18 mouse cellular contexts compared by ENCODE assay signal in the genomic region with DNA sequence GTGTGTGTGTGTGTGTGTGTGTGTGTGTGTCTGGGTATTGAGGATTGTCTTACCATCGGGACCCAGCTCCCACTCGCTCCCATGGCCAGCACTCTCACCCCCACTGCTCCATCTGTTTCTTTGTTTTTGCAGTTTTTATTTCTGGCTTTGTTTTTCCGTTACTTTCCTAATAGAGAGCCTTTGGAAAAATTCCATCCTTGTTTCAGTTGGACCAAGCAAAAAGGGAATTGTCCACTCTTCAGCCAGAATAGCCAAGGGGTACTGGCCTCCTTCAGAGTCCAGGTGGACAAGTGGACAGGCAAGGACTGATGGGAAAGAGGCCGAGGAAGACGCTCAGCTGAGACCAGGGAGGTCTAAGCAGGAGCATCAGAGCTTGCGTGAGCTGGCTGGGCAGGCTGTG. TPM values are rescaled to one million over a fixed set of nuclear protein-coding genes. Genes with fewer than 3 reads are reported as not detected.
DNase-seq lines count a peak whose midpoint lies in the region; ATAC-seq and TF ChIP-seq lines count a peak whose summit lies in the region.
"Had no signal": no experiment of that assay in that cellular context is flagged by ENCODE, and none has a peak within 500 bp of the region (broad histone marks: within the 10 kb centered on the region; RNA-seq: fewer than 3 reads in every experiment).

No protein-coding gene starts in this region.

- no peak for TF ChIP-seq CTCF in left cerebral cortex, adult 2 months (IDR thresholded peaks at IDR 0.05)

- no peaks in the 10 kb centered on the region for H3K27me3 ChIP-seq in stomach, embryonic 16.5 days (ENCODE audit: control insufficient read depth, insufficient read depth, low read length)
- H3K27me3 ChIP-seq: embryonic facial prominence, embryonic 15.5 days had no signal

- peaks cover 24% of the 10 kb centered on the region for H3K4me1 ChIP-seq in stomach, embryonic 16.5 days (ENCODE audit: control insufficient read depth, insufficient read depth, low read length)

- peak overlapping the region; percentile 69 for H3K27ac ChIP-seq in left cerebral cortex, adult 2 months
- peak overlapping the region; percentile 74; the same call in 1 of the 2 replicates for H3K27ac ChIP-seq in stomach, embryonic 16.5 days (ENCODE audit: low read length)
- H3K27ac ChIP-seq: embryonic facial prominence, embryonic 15.5 days had no signal

- H3K9ac ChIP-seq in stomach, embryonic 16.5 days (ENCODE audit: low read length), result peak overlapping the region; percentile 43; the same call in 1 of the 2 replicates
- H3K9ac ChIP-seq: embryonic facial prominence, embryonic 15.5 days had no signal

- DNase-seq in cerebellum, adult 9-11 months, result peak; percentile 61
- DNase-seq in cerebellum, adult 11 months, result no peak
- DNase-seq in left cerebral cortex, adult 2 months (ENCODE audit: extremely low spot score in 1 of 2, low spot score in 2 of 2), result no peak
- DNase-seq in left cerebral cortex, adult 8-10 months (ENCODE audit: low spot score in 2 of 2), result no peak
- DNase-seq in right cerebral cortex, postnatal 25 days, result peak; percentile 30
- no peak for DNase-seq in right cerebral cortex, adult 18-20 months
- no peak for DNase-seq in kidney, adult 8-10 months
- DNase-seq: adrenal gland, postnatal 36 days; B cell, adult 2 months; heart, postnatal 36 days; kidney, adult 2 months had no signal

- H3K4me2 ChIP-seq in stomach, embryonic 16.5 days (ENCODE audit: low read depth, low read length), result no peak overlapping the region
- H3K4me2 ChIP-seq: embryonic facial prominence, embryonic 15.5 days had no signal

- ATAC-seq in stomach, embryonic 16.5 days (ENCODE audit: insufficient read depth, low FRiP score), result no peak

- no peaks in the 10 kb centered on the region for H3K9me3 ChIP-seq in stomach, embryonic 16.5 days (replicated peaks; ENCODE audit: control insufficient read depth, low read length)
- H3K9me3 ChIP-seq: embryonic facial prominence, embryonic 15.5 days had no signal

- intact Hi-C loops in left cerebral cortex, adult 2 months (cut with DNase I), result loop anchor here (2.0 kb wide), 1 partner anchor 26 kb away; no protein-coding TSS in a partner anchor

- WGBS in stomach, embryonic 16.5 days, result 75% methylated on average over 6 of the region's 6 CpGs

- no peaks in the 10 kb centered on the region for H3K36me3 ChIP-seq in stomach, embryonic 16.5 days (ENCODE audit: control insufficient read depth, insufficient read depth, low read length)
- H3K36me3 ChIP-seq: embryonic facial prominence, embryonic 15.5 days had no signal

- H3K4me3 ChIP-seq in left cerebral cortex, adult 2 months, result no peak overlapping the region
- no peak overlapping the region for H3K4me3 ChIP-seq in stomach, embryonic 16.5 days (replicated peaks; ENCODE audit: low read length)
- H3K4me3 ChIP-seq: embryonic facial prominence, embryonic 15.5 days had no signal

RNA-seq across cellular contexts. Expression of a gene that starts 9.0 kb away (rescaled TPM):
- total RNA-seq in left cerebral cortex, adult 2 months (2021), result 100 to 1,000 TPM; 628 to 676 TPM
- 100 to 1,000 TPM; 623 to 677 (median 661) TPM for total RNA-seq in left cerebral cortex, adult 8-10 months (2022)
- polyA plus RNA-seq in stomach, embryonic 16.5 days (2015; fragmentation: Nextera tagmentation; extraction: Ambion mirVana), result 5.7 and 7.5 TPM in 2 replicates
- total RNA-seq: monocyte, adult 5-6 weeks had no signal

RNA-seq across cellular contexts. Expression of a gene that starts 22.2 kb away (rescaled TPM):
- total RNA-seq in left cerebral cortex, adult 2 months (2021), result 100 to 1,000 TPM; 137 to 138 TPM
- 100 to 1,000 TPM; 109 to 120 (median 112) TPM for total RNA-seq in left cerebral cortex, adult 8-10 months (2022)
- 0.07 TPM in 1 of 2 replicates, not detected in the other for polyA plus RNA-seq in stomach, embryonic 16.5 days (2015; fragmentation: Nextera tagmentation; extraction: Ambion mirVana)
- total RNA-seq: gastrocnemius, adult 18-20 months; heart, postnatal 36 days; monocyte, adult 5-6 weeks had no signal

RNA-seq across cellular contexts. Expression of a gene that starts 34.1 kb away (rescaled TPM):
- total RNA-seq in left cerebral cortex, adult 2 months (2021), result 100 to 1,000 TPM in 1 of 2 experiments, 10 to 100 TPM in 1; 86.5 to 108 TPM
- 100 to 1,000 TPM in 3 of 4 experiments, 10 to 100 TPM in 1; 98.2 to 130 (median 113) TPM for total RNA-seq in left cerebral cortex, adult 8-10 months (2022)
- polyA plus RNA-seq in stomach, embryonic 16.5 days (2015; fragmentation: Nextera tagmentation; extraction: Ambion mirVana), result 0.07 and 0.19 TPM in 2 replicates
- total RNA-seq: monocyte, adult 5-6 weeks had no signal

RNA-seq across cellular contexts. Expression of a gene that starts 45.4 kb away (rescaled TPM):
- total RNA-seq in left cerebral cortex, adult 2 months (2021), result 100 to 1,000 TPM; 257 to 260 TPM
- 100 to 1,000 TPM; 256 to 294 (median 274) TPM for total RNA-seq in left cerebral cortex, adult 8-10 months (2022)
- polyA plus RNA-seq in stomach, embryonic 16.5 days (2015; fragmentation: Nextera tagmentation; extraction: Ambion mirVana), result 27.8 and 35.0 TPM in 2 replicates

RNA-seq across cellular contexts. Expression of a gene that starts 48.7 kb away (rescaled TPM):
- total RNA-seq in left cerebral cortex, adult 2 months (2021), result not detected
- total RNA-seq in left cerebral cortex, adult 8-10 months (2022), result not detected
- 0.04 TPM in 1 of 2 replicates, not detected in the other for polyA plus RNA-seq in stomach, embryonic 16.5 days (2015; fragmentation: Nextera tagmentation; extraction: Ambion mirVana)
- total RNA-seq: heart, postnatal 36 days; layer of hippocampus, adult 18-20 months; left cerebral cortex, postnatal 25 days; monocyte, adult 5-6 weeks had no signal
- polyA plus RNA-seq: embryonic facial prominence, embryonic 15.5 days; liver, embryonic 16.5 days had no signal

Comparison
In these comparisons a context has a peak if more than half of its experiments do, and no peak if none do; other contexts are left out.
1. DNase-seq: peak in cerebellum, adult 9-11 months (single experiment) and right cerebral cortex, postnatal 25 days (single experiment); none in cerebellum, adult 11 months (single experiment), left cerebral cortex, adult 2 months (0 of 2), left cerebral cortex, adult 8-10 months (0 of 2), right cerebral cortex, adult 18-20 months (single experiment) and kidney, adult 8-10 months (0 of 2).